In genomic region chr1:3912499-3912898, GRCm38 (mm10) we compare ENCODE assay signal across 27 mouse cellular contexts.
DNase-seq lines count a peak whose midpoint lies in the region; ATAC-seq lines count a peak whose summit lies in the region.
"Had no signal": no experiment of that assay in that cellular context is flagged by ENCODE, and none has a peak within 500 bp of the region (broad histone marks: within the 10 kb centered on the region; RNA-seq: fewer than 3 reads in every experiment).

No protein-coding gene starts in this region.

- DNase-seq in urinary bladder, adult 18-20 months (ENCODE audit: low spot score in 2 of 2), result peak; percentile 1 to 6
- DNase-seq in urinary bladder, postnatal 25 days (ENCODE audit: low spot score), result no peak
- no peak for DNase-seq in heart, adult 18-20 months
- no peak for DNase-seq in kidney, postnatal 36 days
- no peak for DNase-seq in heart, postnatal 4 days
- DNase-seq: adrenal gland, adult 2 months; adrenal gland, postnatal 10 days; adrenal gland, postnatal 25 days; B cell, adult 2 months; cerebellum, adult 11-12 months; cerebellum, adult 2 months; cerebellum, adult 9-10 months; cerebellum, postnatal 14 days; cerebellum, postnatal 36 days; embryo, embryonic 11 days had no signal

- H3K4me2 ChIP-seq in stomach, embryonic 14.5 days (replicated peaks; ENCODE audit: low read depth, low read length), result no peak overlapping the region
- no peak overlapping the region for H3K4me2 ChIP-seq in stomach, embryonic 16.5 days (ENCODE audit: low read depth, low read length)
- H3K4me2 ChIP-seq: embryonic facial prominence, embryonic 13.5 days; embryonic facial prominence, embryonic 15.5 days; forebrain, embryonic 12.5 days had no signal

- H3K4me3 ChIP-seq in stomach, embryonic 14.5 days (ENCODE audit: low read depth, low read length), result no peak overlapping the region
- no peak overlapping the region for H3K4me3 ChIP-seq in stomach, embryonic 16.5 days (replicated peaks; ENCODE audit: low read length)
- H3K4me3 ChIP-seq: embryonic facial prominence, embryonic 13.5 days; embryonic facial prominence, embryonic 15.5 days; erythroblast, embryonic 14.5 days; forebrain, embryonic 10.5 days; forebrain, embryonic 12.5 days had no signal

- H3K36me3 ChIP-seq in stomach, embryonic 14.5 days (ENCODE audit: control insufficient read depth, insufficient read depth, low read length), result no peaks in the 10 kb centered on the region
- no peaks in the 10 kb centered on the region for H3K36me3 ChIP-seq in stomach, embryonic 16.5 days (ENCODE audit: control insufficient read depth, insufficient read depth, low read length)
- H3K36me3 ChIP-seq: embryonic facial prominence, embryonic 13.5 days; embryonic facial prominence, embryonic 15.5 days; forebrain, embryonic 10.5 days; forebrain, embryonic 12.5 days; G1E had no signal

- 21% methylated on average over 1 of the region's 1 CpGs for WGBS in stomach, embryonic 14.5 days
- 17% methylated on average over 1 of the region's 1 CpGs for WGBS in stomach, embryonic 16.5 days

- H3K9me3 ChIP-seq in stomach, embryonic 14.5 days (ENCODE audit: control insufficient read depth, low read depth, low read length), result no peaks in the 10 kb centered on the region
- no peaks in the 10 kb centered on the region for H3K9me3 ChIP-seq in stomach, embryonic 16.5 days (replicated peaks; ENCODE audit: control insufficient read depth, low read length)
- H3K9me3 ChIP-seq: embryonic facial prominence, embryonic 13.5 days; embryonic facial prominence, embryonic 15.5 days; forebrain, embryonic 10.5 days; forebrain, embryonic 12.5 days; G1E had no signal

- peaks cover 4% of the 10 kb centered on the region; the same call in 1 of the 2 replicates for H3K4me1 ChIP-seq in stomach, embryonic 14.5 days (ENCODE audit: control insufficient read depth, insufficient read depth, low read length)
- H3K4me1 ChIP-seq in stomach, embryonic 16.5 days (ENCODE audit: control insufficient read depth, insufficient read depth, low read length), result peaks cover 4% of the 10 kb centered on the region
- H3K4me1 ChIP-seq: embryonic facial prominence, embryonic 15.5 days had no signal

- peak; percentile 61; the same call in 1 of the 2 replicates for ATAC-seq in stomach, embryonic 14.5 days (ENCODE audit: insufficient number of reproducible peaks, insufficient read depth, low FRiP score, low read depth)
- ATAC-seq in stomach, embryonic 16.5 days (ENCODE audit: insufficient read depth, low FRiP score), result peak; percentile 66
- ATAC-seq: CD4-positive, CD25-positive, alpha-beta regulatory T cell, adult 4 months; forebrain, embryonic 14.5 days; forebrain, embryonic 16.5 days had no signal

- no peak overlapping the region for H3K9ac ChIP-seq in stomach, embryonic 14.5 days (replicated peaks; ENCODE audit: low read depth, low read length)
- no peak overlapping the region for H3K9ac ChIP-seq in stomach, embryonic 16.5 days (ENCODE audit: low read length)
- H3K9ac ChIP-seq: embryonic facial prominence, embryonic 13.5 days; embryonic facial prominence, embryonic 15.5 days; forebrain, embryonic 12.5 days had no signal

- no peaks in the 10 kb centered on the region for H3K27me3 ChIP-seq in stomach, embryonic 14.5 days (ENCODE audit: control insufficient read depth, insufficient read depth, low read length)
- H3K27me3 ChIP-seq in stomach, embryonic 16.5 days (ENCODE audit: control insufficient read depth, insufficient read depth, low read length), result no peaks in the 10 kb centered on the region
- H3K27me3 ChIP-seq: CH12.LX; embryonic facial prominence, embryonic 13.5 days; embryonic facial prominence, embryonic 15.5 days; forebrain, embryonic 12.5 days had no signal

- H3K27ac ChIP-seq in stomach, embryonic 14.5 days (ENCODE audit: low read length), result no peak overlapping the region
- H3K27ac ChIP-seq in stomach, embryonic 16.5 days (ENCODE audit: low read length), result no peak overlapping the region
- H3K27ac ChIP-seq: embryonic facial prominence, embryonic 13.5 days; embryonic facial prominence, embryonic 15.5 days; forebrain, embryonic 10.5 days; forebrain, embryonic 12.5 days had no signal

Comparison
In these comparisons a context has a peak if more than half of its experiments do, and no peak if none do; other contexts are left out.
1. DNase-seq: peak in urinary bladder, adult 18-20 months (2 of 2); none in urinary bladder, postnatal 25 days (single experiment), heart, adult 18-20 months (0 of 2), kidney, postnatal 36 days (0 of 2) and heart, postnatal 4 days (single experiment).